In the genomic region with DNA sequence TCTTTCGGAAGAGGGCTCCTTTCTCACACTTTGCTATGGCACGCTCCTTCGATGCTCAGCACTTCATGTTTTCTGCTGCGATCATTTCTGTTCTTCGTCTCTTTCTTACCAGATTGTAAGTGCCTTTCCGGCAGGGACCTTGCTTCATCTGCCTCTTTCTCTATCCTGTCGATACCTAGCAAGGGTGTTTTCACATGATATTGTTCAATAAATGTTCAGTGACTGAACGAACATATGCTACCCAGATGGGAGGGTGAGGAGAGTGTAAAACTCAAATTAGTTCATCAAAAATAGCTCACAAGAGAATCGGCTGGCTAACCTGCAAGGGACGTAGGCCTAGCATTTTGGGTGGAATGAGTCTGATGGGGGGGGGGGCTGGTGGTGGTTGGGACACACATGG, we compare ENCODE assay signal across 15 mouse cellular contexts.
"Had no signal": no experiment of that assay in that cellular context is flagged by ENCODE, and none has a peak within 500 bp of the region (broad histone marks: within the 10 kb centered on the region; RNA-seq: fewer than 3 reads in every experiment).

No protein-coding gene starts in this region.

- H3K9me3 ChIP-seq: kidney, embryonic 15.5 days; limb, embryonic 15.5 days; liver, embryonic 12.5 days; midbrain, embryonic 10.5 days; midbrain, embryonic 15.5 days; neural tube, embryonic 12.5 days had no signal

- H3K27ac ChIP-seq: kidney, embryonic 15.5 days; limb, embryonic 15.5 days; liver, embryonic 12.5 days; midbrain, embryonic 10.5 days; midbrain, embryonic 15.5 days; neural tube, embryonic 12.5 days; stomach, postnatal 0 days had no signal

- H3K9ac ChIP-seq: kidney, embryonic 15.5 days; limb, embryonic 15.5 days; liver, embryonic 12.5 days; lung, embryonic 14.5 days; midbrain, embryonic 15.5 days; neural tube, embryonic 12.5 days had no signal

- H3K4me3 ChIP-seq: kidney, embryonic 15.5 days; left cerebral cortex, adult 2 months; limb, embryonic 15.5 days; liver, embryonic 12.5 days; midbrain, embryonic 10.5 days; midbrain, embryonic 15.5 days; neural tube, embryonic 12.5 days had no signal

- H3K4me1 ChIP-seq: kidney, embryonic 15.5 days; liver, embryonic 12.5 days had no signal

- DNase-seq: kidney, adult 2 months; kidney, postnatal 25 days; lung, embryonic 14.5 days; lung, postnatal 10 days; lung, postnatal 4 days; thymus, adult 18-20 months; thymus, postnatal 25 days had no signal

- ATAC-seq: liver, embryonic 12.5 days; midbrain, embryonic 15.5 days had no signal

- H3K36me3 ChIP-seq: kidney, embryonic 15.5 days; limb, embryonic 15.5 days; liver, embryonic 12.5 days; midbrain, embryonic 10.5 days; midbrain, embryonic 15.5 days; neural tube, embryonic 12.5 days had no signal

- H3K27me3 ChIP-seq: kidney, embryonic 15.5 days; liver, embryonic 12.5 days; midbrain, embryonic 15.5 days; neural tube, embryonic 12.5 days had no signal

- H3K4me2 ChIP-seq: kidney, embryonic 15.5 days; limb, embryonic 15.5 days; liver, embryonic 12.5 days; lung, embryonic 14.5 days; midbrain, embryonic 15.5 days; neural tube, embryonic 12.5 days had no signal
